Mouse (Mus musculus): ENCODE data around the gene Tbc1d24.
A peak's percentile ranks its signal among the peaks of the same experiment; 100 is the strongest.
"Not testable (repeated sequence)": the region's sequence is repeated elsewhere in the genome, so short reads cannot be mapped to it uniquely, and the experiment has no call there.

DNA sequence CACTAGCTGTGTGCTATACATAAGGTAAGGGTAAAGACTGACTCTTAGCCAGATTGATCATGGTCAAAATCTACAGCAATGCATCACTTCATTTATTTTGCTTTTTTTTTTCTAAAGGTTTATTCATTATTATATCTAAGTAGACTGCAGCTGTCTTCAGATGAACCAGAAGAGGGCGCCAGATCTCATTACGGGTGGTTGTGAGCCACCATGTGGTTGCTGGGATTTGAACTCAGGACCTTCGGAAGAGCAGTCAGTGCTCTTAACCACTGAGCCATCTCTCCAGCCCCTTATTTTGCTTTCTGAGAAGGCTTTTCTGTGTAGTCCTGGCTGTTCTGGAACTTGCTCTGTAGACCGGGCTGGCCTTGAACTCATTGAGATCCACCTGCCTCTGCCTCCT lies 72.4 kb downstream of the Tbc1d24 start:
- 0 out of 2 replicates have a peak, but pooled peaks have one; percentile 18 for TF ChIP-seq CTCF (IDR thresholded peaks at IDR 0.05; ENCODE audit: low read depth, low read length)
- not testable (repeated sequence) for TF ChIP-seq POLR2A (IDR thresholded peaks at IDR 0.05; ENCODE audit: extremely low read depth, insufficient read depth, low read length)
